In the genomic region with DNA sequence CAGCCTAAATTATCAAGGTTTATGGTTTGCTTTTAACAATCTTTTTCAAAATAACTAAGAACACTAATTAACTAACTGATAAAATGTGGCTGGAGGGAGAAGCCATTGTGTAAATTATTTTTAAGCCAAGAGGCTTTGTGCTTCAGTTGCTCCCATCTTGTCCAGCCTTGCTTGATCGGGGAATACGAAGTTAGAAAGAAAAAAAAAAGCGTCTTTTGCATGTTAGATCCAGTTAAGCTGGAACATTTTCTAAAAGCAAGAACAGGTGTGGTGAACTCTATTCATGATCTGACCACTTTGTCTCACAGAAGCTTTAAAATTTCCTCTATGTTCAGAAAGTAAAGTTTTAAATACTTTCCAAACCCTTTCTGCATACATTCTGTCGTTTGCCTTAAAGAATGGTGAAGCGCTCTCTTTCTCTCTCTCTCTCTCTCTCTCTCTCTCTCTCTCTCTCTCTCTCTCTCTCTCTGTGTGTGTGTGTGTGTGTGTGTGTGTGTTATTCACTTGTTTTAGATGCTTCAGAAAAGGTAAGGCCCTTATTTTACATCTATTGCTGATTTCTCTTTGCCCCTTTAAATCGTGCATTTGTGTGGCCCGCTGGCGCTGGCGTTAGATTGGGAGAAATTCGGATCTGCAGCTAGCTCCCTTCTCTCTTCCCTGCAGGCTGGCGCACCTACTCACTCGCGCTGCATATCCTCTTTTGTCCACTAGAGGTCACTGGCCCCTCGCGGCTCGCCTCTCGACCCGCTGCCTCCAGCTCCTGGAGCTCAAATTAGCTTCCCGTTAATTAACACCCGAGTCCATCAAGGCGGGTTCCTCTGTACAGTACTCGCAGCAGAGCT, we compare ENCODE assay signal across 8 mouse cellular contexts.
DNase-seq lines count a peak whose midpoint lies in the region; ATAC-seq and TF ChIP-seq lines count a peak whose summit lies in the region.

No protein-coding gene starts in this region.

- H3K9ac ChIP-seq in heart, embryonic 13.5 days, result no peak overlapping the region
- no peak overlapping the region for H3K9ac ChIP-seq in kidney, postnatal 0 days (ENCODE audit: low read depth, low read length)
- no peak overlapping the region for H3K9ac ChIP-seq in liver, adult 2 months (ENCODE audit: low read depth, low read length)
- H3K9ac ChIP-seq in stomach, embryonic 15.5 days, result no peak overlapping the region

- 1% methylated on average over 22 of the region's 22 CpGs for WGBS in heart, embryonic 13.5 days
- WGBS in kidney, postnatal 0 days, result 2% methylated on average over 22 of the region's 22 CpGs
- WGBS in liver, adult 2 months, result 3% methylated on average over 22 of the region's 22 CpGs
- 2% methylated on average over 22 of the region's 22 CpGs for WGBS in stomach, embryonic 15.5 days

- TF ChIP-seq CTCF in C2C12 (IDR thresholded peaks at IDR 0.05; ENCODE audit: control insufficient read depth, insufficient read depth, insufficient read length), result peak; percentile 88
- TF ChIP-seq CTCF in bone marrow macrophage, adult 2 months (IDR thresholded peaks at IDR 0.05; ENCODE audit: low read depth, low read length), result peak; percentile 87
- TF ChIP-seq CTCF in kidney, postnatal 0 days (IDR thresholded peaks at IDR 0.05; ENCODE audit: low read depth), result peak; percentile 93
- TF ChIP-seq CTCF in liver, adult 2 months (IDR thresholded peaks at IDR 0.05; ENCODE audit: low read depth, low read length), result peak; percentile 95

- no peak overlapping the region for H3K27ac ChIP-seq in bone marrow macrophage, adult 2 months (ENCODE audit: insufficient read depth, low read depth, low read length)
- H3K27ac ChIP-seq in heart, embryonic 13.5 days (replicated peaks), result no peak overlapping the region
- H3K27ac ChIP-seq in kidney, postnatal 0 days, result no peak overlapping the region
- H3K27ac ChIP-seq in liver, adult 2 months (replicated peaks; ENCODE audit: insufficient read depth, low read depth, low read length), result no peak overlapping the region
- no peak overlapping the region for H3K27ac ChIP-seq in stomach, embryonic 15.5 days

- peak; percentile 73 for ATAC-seq in erythroblast, adult 5-6 weeks (replicated peaks; ENCODE audit: low FRiP score, poor library complexity, severe bottlenecking)
- ATAC-seq in heart, embryonic 13.5 days (ENCODE audit: extremely low read depth, insufficient number of reproducible peaks, low FRiP score, low TSS enrichment), result no peak
- peak; percentile 64 for ATAC-seq in kidney, postnatal 0 days (replicated peaks; ENCODE audit: low FRiP score, low read depth)
- peak; percentile 38; the same call in 1 of the 2 replicates for ATAC-seq in stomach, embryonic 15.5 days (ENCODE audit: insufficient read depth, low FRiP score, low read depth)

- DNase-seq in kidney, postnatal 0 days (ENCODE audit: low spot score), result peak; percentile 88
- DNase-seq in liver, adult 2 months (ENCODE audit: extremely low read depth, low read depth, low spot score), result peak; percentile 19
- DNase-seq in neural tube, embryonic 10.5 days (ENCODE audit: extremely low spot score, low spot score), result peak; percentile 90

- peak overlapping the region; percentile 60 for H3K4me2 ChIP-seq in heart, embryonic 13.5 days
- peak overlapping the region; percentile 36 for H3K4me2 ChIP-seq in kidney, postnatal 0 days (ENCODE audit: low read length)
- peak overlapping the region; percentile 34 for H3K4me2 ChIP-seq in stomach, embryonic 15.5 days

- TF ChIP-seq POLR2A in bone marrow macrophage, adult 2 months (IDR thresholded peaks at IDR 0.05; ENCODE audit: borderline replicate concordance, low read depth, low read length), result no peak
- TF ChIP-seq POLR2A in liver, adult 2 months (IDR thresholded peaks at IDR 0.05; ENCODE audit: extremely low read depth, insufficient read depth, low read length), result no peak

- no peaks in the 10 kb centered on the region for H3K9me3 ChIP-seq in heart, embryonic 13.5 days
- no peaks in the 10 kb centered on the region for H3K9me3 ChIP-seq in kidney, postnatal 0 days (replicated peaks; ENCODE audit: low read length)
- H3K9me3 ChIP-seq in stomach, embryonic 15.5 days, result no peaks in the 10 kb centered on the region

- H3K4me1 ChIP-seq in bone marrow macrophage, adult 2 months (ENCODE audit: control insufficient read depth, insufficient read depth, low read length), result 0 out of 2 replicates have a peak, but pooled peaks cover 5% of the 10 kb centered on the region
- H3K4me1 ChIP-seq in heart, embryonic 13.5 days, result peaks cover 11% of the 10 kb centered on the region; the same call in 1 of the 2 replicates
- H3K4me1 ChIP-seq in kidney, postnatal 0 days (replicated peaks; ENCODE audit: insufficient read depth, low read length), result 0 out of 2 replicates have a peak, but pooled peaks cover 2% of the 10 kb centered on the region
- no peaks in the 10 kb centered on the region for H3K4me1 ChIP-seq in liver, adult 2 months (ENCODE audit: control insufficient read depth, insufficient read depth, low read length)
- no peaks in the 10 kb centered on the region for H3K4me1 ChIP-seq in stomach, embryonic 15.5 days

- peaks cover 7% of the 10 kb centered on the region for H3K27me3 ChIP-seq in C2C12 (ENCODE audit: control insufficient read depth, insufficient read depth, insufficient read length)
- peaks cover 94% of the 10 kb centered on the region for H3K27me3 ChIP-seq in heart, embryonic 13.5 days (replicated peaks)
- peaks cover 85% of the 10 kb centered on the region for H3K27me3 ChIP-seq in kidney, postnatal 0 days (ENCODE audit: insufficient read depth, low read length)
- H3K27me3 ChIP-seq in liver, adult 2 months (ENCODE audit: control insufficient read depth, insufficient read depth, low read length), result peaks cover 12% of the 10 kb centered on the region
- H3K27me3 ChIP-seq in stomach, embryonic 15.5 days (replicated peaks), result peaks cover 74% of the 10 kb centered on the region

- no peak overlapping the region for H3ac ChIP-seq in C2C12 (ENCODE audit: control insufficient read depth, insufficient read length, low read depth)

- H3K79me3 ChIP-seq in C2C12 (ENCODE audit: low read depth), result no peaks in the 10 kb centered on the region

- no peaks in the 10 kb centered on the region for H3K36me3 ChIP-seq in C2C12 (ENCODE audit: control insufficient read depth, insufficient read depth)
- no peaks in the 10 kb centered on the region for H3K36me3 ChIP-seq in heart, embryonic 13.5 days
- H3K36me3 ChIP-seq in kidney, postnatal 0 days (ENCODE audit: insufficient read depth, low read length), result no peaks in the 10 kb centered on the region
- H3K36me3 ChIP-seq in liver, adult 2 months (ENCODE audit: control insufficient read depth, insufficient read depth, low read length), result no peaks in the 10 kb centered on the region
- no peaks in the 10 kb centered on the region for H3K36me3 ChIP-seq in stomach, embryonic 15.5 days

- no peak overlapping the region for H3K4me3 ChIP-seq in C2C12 (ENCODE audit: insufficient read depth, poor library complexity, severe bottlenecking)
- H3K4me3 ChIP-seq in bone marrow macrophage, adult 2 months (ENCODE audit: insufficient read depth, low read length), result no peak overlapping the region
- peak overlapping the region; percentile 37 for H3K4me3 ChIP-seq in heart, embryonic 13.5 days
- H3K4me3 ChIP-seq in kidney, postnatal 0 days (replicated peaks; ENCODE audit: low read depth, low read length), result 0 out of 2 replicates have a peak overlapping the region, but pooled peaks have one; percentile 1
- H3K4me3 ChIP-seq in liver, adult 2 months (ENCODE audit: insufficient read depth, low read depth, low read length), result no peak overlapping the region
- peak overlapping the region; percentile 6; the same call in 1 of the 2 replicates for H3K4me3 ChIP-seq in stomach, embryonic 15.5 days (replicated peaks)

- no peaks in the 10 kb centered on the region for H3K79me2 ChIP-seq in C2C12 (ENCODE audit: control insufficient read depth, insufficient read depth)
- H3K79me2 ChIP-seq in liver, adult 2 months (ENCODE audit: control insufficient read depth, insufficient read depth, low read length), result no peaks in the 10 kb centered on the region

TF ChIP-seq in C2C12, 6 proteins besides CTCF, POLR2A, EP300 and RAD21:
- TF ChIP-seq FOSL1 (IDR thresholded peaks at IDR 0.05; ENCODE audit: insufficient read depth, low read length, poor library complexity, severe bottlenecking) (no peak), CEBPB (IDR thresholded peaks at IDR 0.05; ENCODE audit: low read depth) (no peak), MAX (IDR thresholded peaks at IDR 0.05) (no peak), MYOD1 (IDR thresholded peaks at IDR 0.05; ENCODE audit: control insufficient read depth, insufficient read length, low read depth) (no peak), MYOG (IDR thresholded peaks at IDR 0.05; ENCODE audit: control insufficient read depth, extremely low read depth, insufficient read length) (no peak)

Comparison
In these comparisons a context has a peak if more than half of its experiments do, and no peak if none do; other contexts are left out.
1. H3K4me3 ChIP-seq: peak in heart, embryonic 13.5 days (single experiment), kidney, postnatal 0 days (single experiment) and stomach, embryonic 15.5 days (single experiment); none in C2C12 (single experiment), bone marrow macrophage, adult 2 months (single experiment) and liver, adult 2 months (single experiment).
2. DNase-seq: peak in every context shown above with its lines; median percentile 90 in neural tube, embryonic 10.5 days; 88 in kidney, postnatal 0 days; 19 in liver, adult 2 months.
3. Peak in every context shown above with its lines, with median percentiles within 50 percentile points of each other: CTCF ChIP-seq and H3K4me2 ChIP-seq.